Mouse (Mus musculus) megakaryocyte, embryonic 14.5 days (primary cell): ENCODE results near the gene Luzp1. TPM values are rescaled to one million over a fixed set of nuclear protein-coding genes. Genes with fewer than 3 reads are reported as not detected.

ENCODE experiments used
- H3K27me3 ChIP-seq: replicated peaks from 2 replicates; pipeline ENCODE3; 2012; ENCODE audit warnings: inconsistent platforms
- H3K36me3 ChIP-seq: replicated peaks from 2 replicates; pipeline ENCODE3; 2012; ENCODE audit warnings: low read length, inconsistent platforms, mixed read lengths
- H3K4me1 ChIP-seq: 2 replicates; pipeline ENCODE4 v1.6.1; 2012; ENCODE audit warnings: inconsistent platforms
- H3K4me3 ChIP-seq: replicated peaks from 2 replicates; pipeline ENCODE3; 2012; ENCODE audit warnings: moderate library complexity, mild to moderate bottlenecking, inconsistent platforms
- H3K9me3 ChIP-seq: 2 replicates; pipeline ENCODE4 v1.6.1; 2012; ENCODE audit warnings: inconsistent platforms
- FLI1 ChIP-seq: IDR thresholded peaks from 2 replicates; pipeline ENCODE4 v1.6.1; 2012; ENCODE audit warnings: low read length, inconsistent platforms, mixed read lengths
- GATA1 ChIP-seq: IDR thresholded peaks from 3 replicates; pipeline ENCODE4 v1.6.1; 2012; ENCODE audit warnings: mixed read lengths, low read length, inconsistent platforms, borderline replicate concordance
- polyA plus RNA-seq: library from polyadenylated mRNA; stranded (reverse); fragments of >175 nt; gene quantifications from 2 replicates; pipeline ENCODE4 v1.2.3, GENCODE M21; 2012; ENCODE audit warnings: low replicate concordance; ENCODE audit not compliant: insufficient read depth

Luzp1 gene
- polyA plus RNA-seq, 1 experiment = 0.11 TPM

DNA sequence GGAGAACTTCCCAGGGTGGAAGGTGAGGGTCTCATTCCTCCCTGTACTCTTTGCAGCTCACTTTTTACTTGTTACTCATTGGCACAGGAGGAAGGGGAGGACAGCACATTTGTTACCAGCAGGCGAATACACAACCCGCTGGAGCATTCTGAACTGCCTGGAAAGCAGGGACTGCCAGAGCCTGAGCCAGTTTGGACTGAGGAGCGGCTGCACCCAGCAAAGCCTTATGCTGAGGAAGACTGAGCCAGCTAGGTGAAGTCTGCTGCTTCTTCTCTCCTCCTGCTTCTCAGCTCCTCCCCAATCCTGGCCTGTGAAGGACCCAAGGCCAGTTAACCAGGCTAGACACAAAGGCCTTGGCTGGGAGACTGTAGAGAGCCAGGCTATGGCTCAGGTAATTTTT is 75.6 kb downstream of the Luzp1 start:
- no peak overlapping the region for H3K4me3 ChIP-seq
- peaks cover 67% of the 10 kb centered on the region for H3K36me3 ChIP-seq

DNA sequence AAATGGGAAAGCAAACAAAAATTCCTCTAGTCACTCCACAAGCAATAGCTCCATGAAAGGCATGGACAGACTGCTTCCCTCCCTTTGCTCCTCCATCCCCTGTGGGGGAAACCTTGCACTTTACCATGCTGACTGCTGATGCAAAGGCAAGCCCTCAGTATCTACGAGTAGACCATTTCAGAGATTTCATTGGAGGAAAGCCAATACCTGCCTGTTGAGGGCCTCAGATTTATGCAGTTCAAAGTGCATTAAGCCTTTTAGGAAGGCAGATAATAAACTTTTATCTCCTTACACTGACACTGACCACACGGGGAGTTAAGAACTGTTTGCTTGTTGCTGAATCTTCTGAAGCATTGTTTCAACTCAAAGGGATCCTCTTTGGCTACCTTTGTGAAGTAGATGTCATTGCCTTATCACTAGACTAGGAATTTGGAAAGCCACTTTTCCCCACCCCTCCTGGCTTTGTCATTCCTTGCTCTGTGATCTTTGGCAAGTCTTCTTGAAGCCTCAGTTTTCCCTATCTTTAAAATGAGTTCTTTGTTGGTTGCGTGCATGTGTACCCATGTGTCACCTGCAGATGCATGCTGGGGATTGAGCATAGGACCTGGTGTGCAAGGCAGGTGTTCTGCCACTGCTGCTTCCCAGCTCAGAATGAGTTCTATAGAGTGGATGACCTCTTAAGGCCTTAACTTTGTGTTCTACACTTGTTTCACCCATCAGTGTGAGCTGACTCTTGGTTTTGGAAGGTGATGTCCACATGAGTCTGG is 76.9 kb downstream of the Luzp1 start:
- Histone ChIP-seq H3K36me3 (peaks cover 77% of the 10 kb centered on the region), H3K4me1 (0 out of 2 replicates have a peak, but pooled peaks cover 4% of the 10 kb centered on the region), H3K4me3 (no peak overlapping the region), H3K9me3 (0 out of 2 replicates have a peak, but pooled peaks cover 3% of the 10 kb centered on the region), H3K27me3 (no peaks in the 10 kb centered on the region)
- no peak for TF ChIP-seq GATA1
- TF ChIP-seq FLI1 = no peak

More for the DNA sequence above, 75.6 kb downstream of the Luzp1 start:
- Histone ChIP-seq H3K27me3 (no peaks in the 10 kb centered on the region), H3K4me1 (0 out of 2 replicates have a peak, but pooled peaks cover 4% of the 10 kb centered on the region), H3K9me3 (0 out of 2 replicates have a peak, but pooled peaks cover 3% of the 10 kb centered on the region)
- TF ChIP-seq FLI1 = no peak
- no peak for TF ChIP-seq GATA1

- peaks cover 87% of the 10 kb centered on the region for H3K36me3 ChIP-seq
- 0 out of 2 replicates have a peak, but pooled peaks cover 4% of the 10 kb centered on the region for H3K4me1 ChIP-seq
- H3K27me3 ChIP-seq = no peaks in the 10 kb centered on the region
- no peak overlapping the region for H3K4me3 ChIP-seq
- 0 out of 2 replicates have a peak, but pooled peaks cover 3% of the 10 kb centered on the region for H3K9me3 ChIP-seq
- no peak for TF ChIP-seq FLI1
- no peak for TF ChIP-seq GATA1
These were observed 78.2 kb downstream of the Luzp1 start for GRCm38 (mm10) chr4:136547721-136548120.

- H3K9me3 ChIP-seq = 0 out of 2 replicates have a peak, but pooled peaks cover 3% of the 10 kb centered on the region
- H3K27me3 ChIP-seq = no peaks in the 10 kb centered on the region
- no peak overlapping the region for H3K4me3 ChIP-seq
- peaks cover 88% of the 10 kb centered on the region for H3K36me3 ChIP-seq
- TF ChIP-seq FLI1 (no peak), GATA1 (no peak)
- H3K4me1 ChIP-seq = 0 out of 2 replicates have a peak, but pooled peaks cover 4% of the 10 kb centered on the region
These were observed 78.8 kb downstream of the Luzp1 start for GRCm38 (mm10) chr4:136548381-136548801.

- Histone ChIP-seq H3K36me3 (peaks cover 98% of the 10 kb centered on the region), H3K9me3 (no peaks in the 10 kb centered on the region), H3K4me1 (0 out of 2 replicates have a peak, but pooled peaks cover 4% of the 10 kb centered on the region), H3K27me3 (no peaks in the 10 kb centered on the region), H3K4me3 (no peak overlapping the region)
- no peak for TF ChIP-seq GATA1
- no peak for TF ChIP-seq FLI1
These were observed 83.5 kb downstream of the Luzp1 start for GRCm38 (mm10) chr4:136553108-136553507.

- H3K9me3 ChIP-seq = no peaks in the 10 kb centered on the region
- H3K4me1 ChIP-seq = peaks cover 21% of the 10 kb centered on the region
- H3K27me3 ChIP-seq = no peaks in the 10 kb centered on the region
- peaks cover 98% of the 10 kb centered on the region for H3K36me3 ChIP-seq
- H3K4me3 ChIP-seq = no peak overlapping the region
- TF ChIP-seq FLI1 (no peak), GATA1 (no peak)
These were observed 88.1 kb downstream of the Luzp1 start for GRCm38 (mm10) chr4:136557638-136558037.

- H3K9me3 ChIP-seq = no peaks in the 10 kb centered on the region
- peaks cover 98% of the 10 kb centered on the region for H3K36me3 ChIP-seq
- H3K4me3 ChIP-seq = no peak overlapping the region
- no peaks in the 10 kb centered on the region for H3K27me3 ChIP-seq
- no peak for TF ChIP-seq GATA1
- TF ChIP-seq FLI1 = no peak
- H3K4me1 ChIP-seq = peaks cover 41% of the 10 kb centered on the region
These were observed 90.1 kb downstream of the Luzp1 start for GRCm38 (mm10) chr4:136559690-136560089.

- Histone ChIP-seq H3K4me1 (peaks cover 43% of the 10 kb centered on the region), H3K36me3 (peaks cover 100% of the 10 kb centered on the region), H3K4me3 (no peak overlapping the region), H3K27me3 (no peaks in the 10 kb centered on the region), H3K9me3 (no peaks in the 10 kb centered on the region)
- no peak for TF ChIP-seq GATA1
- TF ChIP-seq FLI1 = no peak
These were observed 90.9 kb downstream of the Luzp1 start for GRCm38 (mm10) chr4:136560270-136560991.

DNA sequence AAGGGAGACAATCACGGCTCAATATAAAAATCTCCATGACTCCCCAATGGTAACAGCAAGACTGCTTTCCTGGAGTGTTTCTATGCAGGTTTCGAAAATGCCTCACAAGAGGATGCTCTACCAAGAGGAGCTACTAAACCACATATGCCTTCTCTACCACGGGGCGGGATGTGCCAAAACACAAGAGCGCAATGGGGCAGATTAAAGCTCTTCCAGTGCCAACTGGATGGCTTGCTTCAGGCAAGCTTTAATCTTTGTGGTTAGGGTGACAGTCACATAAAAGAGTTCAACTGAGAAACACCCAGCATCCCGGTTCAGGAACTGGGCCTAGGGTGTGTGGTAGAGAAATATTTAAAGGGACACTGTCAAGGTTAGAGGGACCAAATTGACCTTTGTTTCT is 93.2 kb downstream of the Luzp1 start:
- Histone ChIP-seq H3K4me1 (peaks cover 53% of the 10 kb centered on the region), H3K9me3 (no peaks in the 10 kb centered on the region), H3K36me3 (peaks cover 99% of the 10 kb centered on the region), H3K27me3 (no peaks in the 10 kb centered on the region), H3K4me3 (no peak overlapping the region)
- TF ChIP-seq GATA1 = no peak
- TF ChIP-seq FLI1 = no peak

- H3K27me3 ChIP-seq = no peaks in the 10 kb centered on the region
- H3K4me1 ChIP-seq = peaks cover 49% of the 10 kb centered on the region
- no peak overlapping the region for H3K4me3 ChIP-seq
- H3K9me3 ChIP-seq = no peaks in the 10 kb centered on the region
- no peak for TF ChIP-seq GATA1
- no peak for TF ChIP-seq FLI1
- peaks cover 96% of the 10 kb centered on the region for H3K36me3 ChIP-seq
These were observed 99.1 kb downstream of the Luzp1 start for GRCm38 (mm10) chr4:136568629-136569028.
